Mouse (Mus musculus) central nervous system, embryonic 11.5 days (tissue): ENCODE results near the gene Nckap5l. TPM values are rescaled to one million over a fixed set of nuclear protein-coding genes. Genes with fewer than 3 reads are reported as not detected.

Experiments
- polyA plus RNA-seq: library from polyadenylated mRNA; depleted of rRNA; stranded (reverse); fragments of >200 nt; gene quantifications from 2 replicates; pipeline ENCODE4 v1.2.3, GENCODE M21; 2012; rRNA removed

The Nckap5l gene
- 18.4 and 28.9 TPM in 2 replicates for polyA plus RNA-seq

GRCm38 (mm10) chr15:99457606-99458401 lies at the start of gene Nckap5l:
TSS of gene Nckap5l (minus strand) at chr15:99457748.

GRCm38 (mm10) chr15:99474576-99474926 lies 17.0 kb upstream of the Nckap5l start, which contains the start of gene Bcdin3d:
TSS of gene Bcdin3d (minus strand) at chr15:99474730.

GRCm38 (mm10) chr15:99392486-99393385 lies 64.8 kb downstream of the Nckap5l start, which contains the start of gene Tmbim6:
TSS of gene Tmbim6 (plus strand) at chr15:99392882.

Other genes starting within 250 kb of the Nckap5l start
- gene Kcnh3, start 232.9 kb downstream of the Nckap5l start, polyA plus RNA-seq = 0.17 and 0.42 TPM in 2 replicates
- gene Mcrs1, start 205.8 kb downstream of the Nckap5l start, polyA plus RNA-seq = 99.3 and 108 TPM in 2 replicates
- gene Prpf40b, start 162.7 kb downstream of the Nckap5l start, polyA plus RNA-seq = 131 and 172 TPM in 2 replicates
- gene Fam186b, start 161.9 kb downstream of the Nckap5l start, polyA plus RNA-seq = 0.25 and 0.29 TPM in 2 replicates
- gene Fmnl3, start 87.3 kb downstream of the Nckap5l start, polyA plus RNA-seq = 32.4 and 37.7 TPM in 2 replicates
- gene Tmbim6, start 64.9 kb downstream of the Nckap5l start, polyA plus RNA-seq = 132 and 154 TPM in 2 replicates
- 12.3 and 14.4 TPM in 2 replicates for gene Bcdin3d, start 17.0 kb upstream of the Nckap5l start, polyA plus RNA-seq
- gene Faim2, start 70.4 kb upstream of the Nckap5l start, polyA plus RNA-seq = 0.23 and 0.47 TPM in 2 replicates
- gene Aqp2, start 121.3 kb upstream of the Nckap5l start, polyA plus RNA-seq = not detected in 2 replicates
- gene Aqp5, start 133.0 kb upstream of the Nckap5l start, polyA plus RNA-seq = 0.32 and 0.52 TPM in 2 replicates
- gene Aqp6, start 143.7 kb upstream of the Nckap5l start, polyA plus RNA-seq = 0.62 and 0.76 TPM in 2 replicates
- 157 and 204 TPM in 2 replicates for gene Racgap1, start 193.9 kb upstream of the Nckap5l start, polyA plus RNA-seq
- 21.5 and 24.9 TPM in 2 replicates for gene Asic1, start 212.6 kb upstream of the Nckap5l start, polyA plus RNA-seq
- 133 and 136 TPM in 2 replicates for gene Smarcd1, start 244.4 kb upstream of the Nckap5l start, polyA plus RNA-seq
- not detected in 2 replicates for gene Gm17349, start 247.7 kb upstream of the Nckap5l start, polyA plus RNA-seq